Mouse (Mus musculus) kidney, adult 11 months (tissue): ENCODE results near the gene Trpv2.

Experiments used
- DNase-seq: peaks from one replicate; pipeline ENCODE4 v3.0.0; 2022

Gene Trpv2

DNA sequence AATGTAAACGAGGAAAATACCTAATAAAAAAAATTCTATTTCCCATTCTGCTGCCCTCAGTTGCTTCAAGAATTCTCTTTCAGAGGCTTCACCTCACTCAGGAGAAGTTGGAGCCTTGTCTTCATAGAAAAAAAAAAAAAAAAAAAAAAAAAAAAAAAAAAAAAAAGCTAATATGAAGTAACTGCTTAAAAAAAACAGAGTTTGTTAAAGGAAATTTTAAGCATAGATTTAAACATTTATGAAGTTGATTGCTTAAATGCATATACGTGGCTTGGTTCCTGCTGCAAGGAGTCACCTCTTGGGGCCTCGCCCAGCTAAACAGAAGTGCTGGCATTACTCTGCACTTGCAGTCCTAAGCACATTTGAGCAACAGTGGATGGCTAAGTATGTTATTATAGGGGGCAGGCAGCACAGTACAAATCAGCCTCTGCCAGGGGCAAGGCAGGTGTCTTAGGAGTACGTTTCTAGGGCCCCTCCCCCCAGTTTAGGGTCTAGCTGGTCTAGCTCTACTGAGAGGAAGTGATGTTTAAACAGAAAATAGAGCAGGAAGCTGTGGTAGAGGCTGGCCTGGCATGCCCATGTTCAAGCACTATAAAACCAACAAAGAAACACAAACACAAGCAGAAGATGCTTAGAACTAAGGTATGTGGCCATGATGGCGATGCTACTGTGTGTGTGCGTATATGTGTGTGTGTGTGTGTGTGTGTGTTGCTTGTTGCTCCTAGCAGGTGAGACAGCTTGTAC lies at the start of gene Trpv2:
Trpv2 (plus strand) TSS at position 528 of the 744 bp plus-strand sequence.
- no peak for DNase-seq

GRCm38 (mm10) chr11:62537089-62537488 lies 37.2 kb upstream of the Trpv2 start:
- DNase-seq = no peak

- DNase-seq = no peak
These were observed 36.7 kb upstream of the Trpv2 start for GRCm38 (mm10) chr11:62537590-62537989.

- peak; percentile 37 for DNase-seq
These were observed 35.8 kb upstream of the Trpv2 start for GRCm38 (mm10) chr11:62538321-62539088.

DNA sequence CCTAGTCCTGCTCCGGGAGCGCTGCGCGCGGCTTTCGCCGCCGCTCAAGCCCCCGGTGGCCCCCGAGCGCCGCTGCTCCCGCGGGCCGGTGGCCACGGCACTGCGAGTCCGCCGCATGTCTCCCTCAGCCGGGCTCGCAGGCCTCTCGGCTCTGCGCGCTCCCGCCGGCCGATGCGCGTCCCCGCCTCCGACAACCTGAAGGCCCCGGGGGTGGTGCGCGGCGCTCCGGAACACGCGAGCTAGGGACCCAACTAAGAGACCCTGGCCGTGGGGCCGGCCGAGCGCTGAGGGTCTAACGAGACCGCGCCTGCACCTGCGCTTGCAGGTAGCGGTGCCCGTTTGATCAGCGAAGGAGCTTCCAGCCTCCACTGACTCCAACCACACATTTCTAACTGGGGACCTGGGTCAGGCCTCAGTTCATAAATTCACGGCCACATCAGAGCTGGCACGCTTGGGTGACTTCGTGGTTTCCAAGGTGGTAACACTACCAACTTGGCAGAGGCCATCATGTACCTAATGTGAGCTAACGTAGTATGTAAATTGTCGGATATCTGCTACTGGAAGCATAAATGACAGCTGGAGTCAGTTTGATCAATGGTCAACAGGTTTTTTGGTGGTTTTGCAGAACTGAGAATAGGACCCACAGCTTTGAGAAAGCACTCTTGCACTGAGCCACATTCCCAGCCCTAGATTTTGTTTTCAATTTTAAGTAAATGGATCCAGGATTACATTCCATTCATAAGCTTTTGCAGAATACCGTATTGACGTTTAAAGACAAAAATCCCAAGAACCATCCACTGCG lies 35.0 kb upstream of the Trpv2 start, which contains the start of gene Cenpv:
Cenpv (minus strand) TSS at position 173 of the 802 bp plus-strand sequence.
- peak; percentile 65 for DNase-seq

DNA sequence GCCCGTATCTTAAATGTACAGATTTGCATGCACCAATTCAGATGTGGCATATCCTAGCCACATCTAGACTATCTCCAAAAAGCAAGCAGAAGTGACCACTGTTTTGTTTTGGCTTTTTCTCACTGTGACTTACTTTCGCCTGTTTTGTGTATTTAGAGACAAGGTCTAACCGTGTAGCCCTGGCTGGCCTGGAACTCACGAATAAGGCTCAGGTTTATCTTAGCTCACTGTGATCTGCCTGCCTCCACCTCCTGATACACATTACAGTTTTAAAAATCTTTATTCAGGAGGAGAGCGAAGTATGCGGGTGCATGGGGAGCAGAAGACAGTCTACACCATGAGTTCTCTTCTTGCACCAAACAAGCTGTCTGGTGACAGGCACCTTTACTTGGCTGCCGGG lies 34.1 kb upstream of the Trpv2 start:
- no peak for DNase-seq

GRCm38 (mm10) chr11:62540969-62541368 lies 33.3 kb upstream of the Trpv2 start:
- DNase-seq = no peak

DNA sequence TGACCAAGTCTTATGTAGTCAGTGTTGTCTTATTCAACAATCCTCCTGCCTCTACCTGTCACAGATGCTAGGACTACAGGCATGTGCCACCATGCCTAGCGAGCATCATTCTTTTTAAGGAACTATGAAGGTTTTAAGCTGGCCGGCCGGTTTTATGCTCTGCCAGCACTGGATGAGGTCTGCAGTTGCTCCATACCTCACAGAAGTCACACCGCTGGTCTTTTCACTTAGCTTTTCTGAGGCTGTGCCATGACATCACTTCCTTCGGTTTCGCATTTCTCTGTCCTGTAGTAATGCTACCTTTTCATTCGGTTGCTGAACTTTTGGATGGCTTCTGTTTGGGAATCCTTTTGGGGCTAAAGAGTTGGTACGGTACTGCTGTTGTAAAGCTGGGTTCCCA lies 32.7 kb upstream of the Trpv2 start:
- no peak for DNase-seq

- no peak for DNase-seq
These were observed 30.3 kb upstream of the Trpv2 start for GRCm38 (mm10) chr11:62543991-62544390.

- peak; percentile 73 for DNase-seq
These were observed 24.5 kb upstream of the Trpv2 start for GRCm38 (mm10) chr11:62549782-62550181.

DNA sequence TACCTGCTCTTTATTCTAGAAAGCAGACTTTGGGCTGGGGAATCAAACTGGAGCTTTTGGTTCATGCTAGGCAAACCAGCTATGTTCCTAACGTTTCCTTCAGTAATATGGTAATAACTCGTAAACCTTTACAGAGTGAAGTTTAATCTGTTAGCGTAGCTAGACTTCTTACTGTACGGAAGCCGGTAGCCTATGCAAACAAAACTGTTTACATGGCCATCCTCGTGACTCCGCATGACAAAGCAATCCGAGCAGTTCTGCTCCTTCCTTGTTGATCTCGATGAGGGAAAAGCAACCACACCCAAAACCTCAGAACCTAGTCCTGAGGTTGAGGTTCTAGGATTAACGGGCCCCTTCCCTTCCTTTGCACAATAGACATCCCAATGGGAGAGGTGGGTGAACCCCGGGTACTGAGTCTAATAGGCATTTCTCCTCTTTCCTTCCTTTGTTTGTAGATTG lies 24.0 kb upstream of the Trpv2 start:
- DNase-seq = peak; percentile 63

DNA sequence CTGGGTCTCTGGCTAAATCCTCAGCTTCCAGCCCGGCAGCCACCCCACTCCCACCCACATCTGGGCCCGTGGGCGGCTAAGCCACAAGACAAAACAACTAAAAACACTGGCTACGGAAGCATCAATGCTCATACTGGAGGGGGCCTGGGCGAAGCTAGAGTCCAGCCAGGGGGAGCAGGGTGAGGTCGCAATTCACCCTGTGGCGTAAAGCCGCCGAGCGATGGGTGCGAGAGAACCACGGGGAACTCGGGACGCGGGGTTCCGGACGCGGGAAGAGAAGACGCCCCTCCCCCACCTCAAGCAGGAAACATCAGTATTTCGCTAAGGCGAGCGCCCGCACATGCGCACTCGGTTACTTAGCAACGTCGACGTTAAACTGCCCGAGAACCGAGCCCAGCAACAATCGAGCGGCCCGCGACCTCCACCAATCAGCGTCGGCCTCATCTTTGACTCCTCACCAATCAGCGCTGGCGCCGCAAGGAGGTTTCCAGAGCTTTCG lies 23.5 kb upstream of the Trpv2 start, which contains the start of gene Ubb:
Ubb (plus strand) TSS at position 445 of the 499 bp plus-strand sequence.
- DNase-seq = peak; percentile 99

DNA sequence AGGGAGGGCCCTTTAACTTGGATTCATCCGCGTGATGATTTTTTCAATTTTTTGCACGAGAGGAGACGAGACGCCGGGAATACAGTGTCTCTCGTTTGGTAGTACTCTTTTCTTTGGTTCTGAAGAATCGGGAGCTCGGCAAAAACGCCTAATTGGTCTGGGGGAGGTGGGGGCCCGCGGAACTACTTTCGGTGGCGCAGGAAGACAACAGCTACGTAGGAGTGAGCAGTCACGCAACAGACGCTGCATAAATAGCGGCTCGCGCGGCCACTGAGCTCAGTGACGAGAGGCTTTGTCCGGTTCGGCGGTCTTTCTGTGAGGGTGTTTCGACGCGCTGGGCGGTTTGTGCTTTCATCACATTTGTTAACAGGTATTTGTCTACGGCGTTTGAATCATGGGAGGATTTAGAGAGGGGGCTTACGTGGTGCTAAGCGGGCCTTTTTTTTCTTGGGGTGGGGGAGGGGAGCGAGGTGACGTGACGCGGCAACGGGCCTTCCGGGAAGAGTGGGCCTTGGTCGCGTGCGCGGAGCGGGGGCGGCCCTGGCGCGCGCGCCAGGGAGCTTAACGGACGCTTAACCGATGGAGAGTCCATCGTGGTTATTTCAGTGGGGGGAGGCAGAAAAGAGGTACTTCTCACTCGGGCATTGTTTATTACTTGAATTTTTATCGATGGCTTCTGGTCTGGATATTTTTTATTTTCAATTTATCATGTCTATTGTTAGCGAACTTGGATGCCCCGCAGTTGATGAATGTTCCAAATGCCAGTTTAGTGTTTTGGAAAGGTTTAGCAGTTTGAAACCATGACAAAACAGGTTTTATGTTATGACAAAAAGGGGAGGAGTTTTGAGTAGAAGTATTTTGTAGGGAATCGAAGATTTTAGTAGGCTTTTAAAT lies 22.8 kb upstream of the Trpv2 start:
- no peak for DNase-seq

- no peak for DNase-seq
These were observed 21.1 kb upstream of the Trpv2 start for GRCm38 (mm10) chr11:62553186-62553585.

GRCm38 (mm10) chr11:62553633-62554032 lies 20.7 kb upstream of the Trpv2 start:
- DNase-seq = no peak

- DNase-seq = no peak
These were observed 20.0 kb upstream of the Trpv2 start for GRCm38 (mm10) chr11:62554163-62554855.

DNA sequence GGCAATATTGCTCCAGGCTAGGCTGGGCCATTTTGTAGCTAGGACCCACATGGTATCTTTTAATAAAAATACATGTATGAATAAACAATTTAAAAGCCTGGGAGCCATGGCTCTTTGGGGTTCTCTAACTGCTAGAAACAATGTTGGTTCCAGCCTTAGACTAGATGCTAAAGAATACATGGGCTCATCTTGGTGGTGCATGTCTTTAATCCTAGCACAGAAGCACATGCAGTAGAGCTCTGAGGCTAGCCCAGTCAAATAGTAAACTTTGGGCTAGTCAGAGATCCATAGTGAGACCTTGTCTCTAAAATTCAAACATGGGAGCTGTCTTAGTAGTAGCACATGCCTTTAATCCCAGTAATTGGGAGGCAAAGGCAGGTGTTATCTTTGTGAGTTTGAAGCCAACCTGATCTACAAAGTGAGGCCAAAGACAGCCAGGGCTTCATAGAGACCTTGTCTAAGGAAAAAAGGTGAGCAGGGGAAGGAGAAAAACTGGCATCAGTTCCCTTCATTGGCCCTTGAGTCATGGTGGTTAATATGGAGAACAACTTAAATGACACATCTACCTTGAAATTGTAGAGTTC lies 19.3 kb upstream of the Trpv2 start:
- no peak for DNase-seq

DNA sequence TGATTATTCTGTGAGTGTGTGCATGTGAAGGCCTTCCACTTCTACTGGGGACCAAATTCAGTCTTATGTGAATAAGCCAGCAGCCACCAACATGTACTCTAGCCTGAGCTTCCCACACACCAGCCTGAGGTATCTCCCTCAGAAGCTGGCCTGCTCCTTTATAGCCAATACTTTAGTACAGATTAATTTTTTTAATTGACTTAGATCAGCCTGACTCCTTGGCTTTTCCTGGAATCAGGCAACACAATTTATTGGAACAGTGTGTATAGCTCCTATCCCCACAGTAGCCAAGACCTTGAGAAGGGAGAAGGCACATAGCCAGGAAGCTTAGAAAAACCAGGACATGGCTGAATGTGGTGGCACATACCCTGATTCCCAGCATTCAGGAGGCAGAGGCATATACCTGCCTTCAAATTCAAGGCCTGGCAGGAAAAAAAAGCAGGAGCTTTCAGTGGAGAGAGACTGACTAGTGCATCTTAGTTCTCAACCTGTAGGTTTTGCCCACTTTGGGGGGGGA lies 18.3 kb upstream of the Trpv2 start:
- DNase-seq = no peak

- peak; percentile 69 for DNase-seq
These were observed 17.1 kb upstream of the Trpv2 start for GRCm38 (mm10) chr11:62557205-62557604.

DNA sequence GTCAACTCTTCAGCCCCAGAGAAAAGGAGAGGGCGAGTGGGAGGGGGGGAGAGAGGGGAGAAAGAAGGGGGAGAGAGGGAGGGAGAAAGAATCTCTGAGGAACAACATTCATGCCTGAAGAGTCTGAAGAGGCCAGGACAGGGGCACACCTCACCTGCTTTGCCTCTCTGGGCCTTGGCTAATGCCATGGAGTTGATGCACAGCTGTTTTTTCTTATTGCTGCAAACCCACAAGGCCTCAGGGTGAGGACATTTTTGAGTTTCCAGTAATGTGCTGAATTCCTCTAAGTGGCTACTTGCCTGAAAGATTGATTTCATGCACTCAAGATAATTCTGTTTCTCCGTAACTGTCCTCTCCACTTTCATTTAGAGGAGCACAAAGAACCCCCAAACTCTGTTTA lies 16.1 kb upstream of the Trpv2 start:
- DNase-seq = no peak
